Mouse (Mus musculus) heart, embryonic 10.5 days (tissue): Measurements from ENCODE around the gene Lzts2. TPM values are rescaled to one million over a fixed set of nuclear protein-coding genes. Genes with fewer than 3 reads are reported as not detected.

Source experiments
- DNase-seq: peaks from one replicate; pipeline ENCODE4 v3.0.0-alpha.2; 2017; ENCODE audit warnings: low spot score
- H3K27ac ChIP-seq: fragments of 300-500 bp; sonication (generic); 2 replicates; pipeline ENCODE4 v1.5.1; 2016; ENCODE audit warnings: mild to moderate bottlenecking
- H3K27me3 ChIP-seq: fragments of 300-500 bp; sonication (generic); 2 replicates; pipeline ENCODE4 v1.6.1; 2016; ENCODE audit warnings: mild to moderate bottlenecking; ENCODE audit not compliant: poor library complexity, insufficient read depth, severe bottlenecking
- H3K36me3 ChIP-seq: fragments of 300-500 bp; sonication (generic); 2 replicates; pipeline ENCODE4 v1.6.1; 2016; ENCODE audit warnings: mild to moderate bottlenecking, moderate library complexity
- H3K4me1 ChIP-seq: fragments of 300-500 bp; sonication (generic); 2 replicates; pipeline ENCODE4 v1.6.1; 2016; ENCODE audit warnings: mild to moderate bottlenecking
- H3K4me3 ChIP-seq: fragments of 300-500 bp; sonication (generic); 2 replicates; pipeline ENCODE4 v1.5.1; 2016; ENCODE audit warnings: mild to moderate bottlenecking, moderate library complexity
- H3K9me3 ChIP-seq: fragments of 300-500 bp; sonication (generic); 2 replicates; pipeline ENCODE4 v1.6.1; 2016; ENCODE audit warnings: mild to moderate bottlenecking, moderate library complexity
- WGBS: fragments of 180-500 bp; shearing (Covaris S2); methylation state at CpG from one replicate; pipeline ENCODE4 v1.1.7; 2016; 5-methylcytosine and 5-hydroxymethylcytosine counted together
- polyA plus RNA-seq: library from polyadenylated mRNA; unstranded; fragments of >200 nt; fragmentation: Nextera tagmentation; extraction: Ambion mirVana; gene quantifications from 2 replicates; pipeline ENCODE4 v1.2.1, GENCODE M21; 2016

The Lzts2 gene
- polyA plus RNA-seq, 1 experiment from 2014 or later: 61.4 TPM

- no peak for DNase-seq
- peaks cover 6% of the 10 kb centered on the region for H3K4me1 ChIP-seq
- H3K9me3 ChIP-seq: no peaks in the 10 kb centered on the region
- no peak overlapping the region; the same call in 1 of the 2 replicates for H3K4me3 ChIP-seq
- H3K36me3 ChIP-seq: no peaks in the 10 kb centered on the region
- H3K27me3 ChIP-seq: peaks cover 70% of the 10 kb centered on the region
- no peak overlapping the region for H3K27ac ChIP-seq
- 80% methylated on average over 7 of the region's 7 CpGs for WGBS
These were observed 53.7 kb downstream of the Lzts2 start for GRCm38 (mm10) chr19:45067758-45068510.

- WGBS: 8% methylated on average over 20 of the region's 20 CpGs
These were observed 59.8 kb downstream of the Lzts2 start for GRCm38 (mm10) chr19:45073871-45074542.

GRCm38 (mm10) chr19:45074580-45075322, 60.5 kb downstream of the Lzts2 start, which contains the start of gene Kazald1:
Gene Kazald1, plus strand, starts transcription at chr19:45075241.
- Histone ChIP-seq H3K4me3 (peak within 1 kb of the TSS; percentile 74), H3K27ac (peak within 1 kb of the TSS; percentile 95), H3K27me3 (peaks cover 63% of the 10 kb centered on the region), H3K9me3 (no peaks in the 10 kb centered on the region), H3K4me1 (peaks cover 35% of the 10 kb centered on the region), H3K36me3 (no peaks in the 10 kb centered on the region)
- under 1% methylated on average over 45 of the region's 45 CpGs for WGBS
- peak; percentile 96 for DNase-seq

More at GRCm38 (mm10) chr19:45073871-45074542, 59.8 kb downstream of the Lzts2 start:
- H3K36me3 ChIP-seq: no peaks in the 10 kb centered on the region
- H3K27me3 ChIP-seq: peaks cover 59% of the 10 kb centered on the region
- peak; percentile 92 for DNase-seq
- peak overlapping the region; percentile 74 for H3K4me3 ChIP-seq
- H3K4me1 ChIP-seq: peaks cover 28% of the 10 kb centered on the region
- H3K9me3 ChIP-seq: no peaks in the 10 kb centered on the region
- H3K27ac ChIP-seq: peak overlapping the region; percentile 95

GRCm38 (mm10) chr19:45075323-45076035, 61.3 kb downstream of the Lzts2 start:
- Histone ChIP-seq H3K36me3 (no peaks in the 10 kb centered on the region), H3K27ac (peak overlapping the region; percentile 95)

GRCm38 (mm10) chr19:45076036-45076575, 61.9 kb downstream of the Lzts2 start:
- no peak for DNase-seq
- peak overlapping the region; percentile 95; the same call in 1 of the 2 replicates for H3K27ac ChIP-seq
- peaks cover 71% of the 10 kb centered on the region for H3K27me3 ChIP-seq

More at GRCm38 (mm10) chr19:45075323-45076035, 61.3 kb downstream of the Lzts2 start:
- Histone ChIP-seq H3K4me1 (peaks cover 42% of the 10 kb centered on the region), H3K4me3 (peak overlapping the region; percentile 74), H3K9me3 (no peaks in the 10 kb centered on the region), H3K27me3 (peaks cover 68% of the 10 kb centered on the region)
- WGBS: 2% methylated on average over 32 of the region's 32 CpGs
- DNase-seq: no peak

More at GRCm38 (mm10) chr19:45076036-45076575, 61.9 kb downstream of the Lzts2 start:
- Histone ChIP-seq H3K9me3 (no peaks in the 10 kb centered on the region), H3K4me3 (peak overlapping the region; percentile 74), H3K4me1 (peaks cover 49% of the 10 kb centered on the region), H3K36me3 (no peaks in the 10 kb centered on the region)
- WGBS: 9% methylated on average over 17 of the region's 17 CpGs

Other genes with a start within 250 kb of the Lzts2 start
- gene Slf2, start 83.3 kb upstream of the Lzts2 start, polyA plus RNA-seq: 56.6 and 60.6 TPM in 2 replicates
- 1.3 and 3.4 TPM in 2 replicates for gene Sema4g, start 25.3 kb upstream of the Lzts2 start, polyA plus RNA-seq
- 24.4 and 27.0 TPM in 2 replicates for gene Twnk, start 8.8 kb upstream of the Lzts2 start, polyA plus RNA-seq
- 63.8 and 66.3 TPM in 2 replicates for gene Mrpl43, start 8.0 kb upstream of the Lzts2 start, polyA plus RNA-seq
- 0.34 and 0.55 TPM in 2 replicates for gene Pdzd7, start 31.3 kb downstream of the Lzts2 start, polyA plus RNA-seq
- 11.8 and 13.4 TPM in 2 replicates for gene Sfxn3, start 33.1 kb downstream of the Lzts2 start, polyA plus RNA-seq
- 3.3 and 6.3 TPM in 2 replicates for gene Kazald1, start 60.8 kb downstream of the Lzts2 start, polyA plus RNA-seq
- gene Tlx1, start 136.3 kb downstream of the Lzts2 start, polyA plus RNA-seq: 1.0 and 4.1 TPM in 2 replicates
- gene Lbx1, start 221.4 kb downstream of the Lzts2 start, polyA plus RNA-seq: 0.20 and 1.0 TPM in 2 replicates